21 mouse cellular contexts compared by ENCODE assay signal in genomic region chr3:17636276-17636675, GRCm38 (mm10).
"Had no signal": no experiment of that assay in that cellular context is flagged by ENCODE, and none has a peak within 500 bp of the region (broad histone marks: within the 10 kb centered on the region; RNA-seq: fewer than 3 reads in every experiment).

No protein-coding gene starts in this region.

- DNase-seq: cerebellum, adult 8-10 months; cerebellum, adult 9-10 months; cerebellum, adult 9-11 months; cerebellum, postnatal 10 days; cerebellum, postnatal 14 days; cerebellum, postnatal 25 days; cerebellum, postnatal 36 days; embryo, embryonic 11 days; forebrain, postnatal 0 days; gastrocnemius, adult 2 months; gastrocnemius, postnatal 10 days; gastrocnemius, postnatal 14 days; gastrocnemius, postnatal 25 days; gastrocnemius, postnatal 36 days; heart, adult 11 months; heart, adult 18-20 months; heart, adult 2 months had no signal

- ATAC-seq: forebrain, embryonic 13.5 days; forebrain, embryonic 14.5 days; forebrain, embryonic 15.5 days; forebrain, embryonic 16.5 days; forebrain, postnatal 0 days had no signal
